Mouse (Mus musculus) megakaryocyte, adult 5-6 weeks (primary cell): ENCODE results near the gene Homez. TPM values are rescaled to one million over a fixed set of nuclear protein-coding genes. Genes with fewer than 3 reads are reported as not detected.

Source experiments
- ATAC-seq: 2 replicates; pipeline ENCODE4 v1.8.0; 2016; ENCODE audit warnings: mild to moderate bottlenecking, inconsistent platforms; ENCODE audit not compliant: poor library complexity, severe bottlenecking
- total RNA-seq, 2 experiments: library from RNA; stranded (forward) in 1 of 2; stranded (reverse) in 1 of 2; fragments of 153-499, 151-499 nt in 1 of 2; fragments of 221-1000, 200-1000 nt in 1 of 2; gene quantifications; 2 replicates each; pipeline versions ENCODE4 v1.2.3 to v1.2.4; 2015 to 2017

Homez gene
- total RNA-seq, 2 experiments from 2014 or later = 4.6 to 6.3 TPM

- ATAC-seq = no peak
Observed at GRCm38 (mm10) chr14:54874165-54874564, 3.4 kb upstream of the Homez start.

DNA sequence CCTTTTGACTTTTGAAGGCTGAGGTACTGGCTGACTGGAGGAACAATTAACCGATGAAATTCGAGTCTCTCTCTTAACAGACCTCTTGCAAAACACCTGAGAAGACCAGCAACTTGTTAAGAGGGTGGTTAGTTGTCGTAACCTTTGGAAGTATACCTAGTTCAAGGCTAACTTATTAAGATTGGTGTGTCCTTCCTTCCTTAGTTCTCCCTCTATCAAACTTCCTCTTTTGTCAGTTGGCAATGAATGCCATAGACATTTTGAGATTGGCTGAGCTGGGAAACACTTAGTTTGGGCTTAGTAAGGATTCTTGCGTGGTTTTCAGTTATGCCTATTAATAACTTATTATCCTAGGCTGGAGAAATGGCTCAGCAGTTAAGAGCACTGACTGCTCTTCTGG, 2.7 kb downstream of the Homez start:
- ATAC-seq = no peak

DNA sequence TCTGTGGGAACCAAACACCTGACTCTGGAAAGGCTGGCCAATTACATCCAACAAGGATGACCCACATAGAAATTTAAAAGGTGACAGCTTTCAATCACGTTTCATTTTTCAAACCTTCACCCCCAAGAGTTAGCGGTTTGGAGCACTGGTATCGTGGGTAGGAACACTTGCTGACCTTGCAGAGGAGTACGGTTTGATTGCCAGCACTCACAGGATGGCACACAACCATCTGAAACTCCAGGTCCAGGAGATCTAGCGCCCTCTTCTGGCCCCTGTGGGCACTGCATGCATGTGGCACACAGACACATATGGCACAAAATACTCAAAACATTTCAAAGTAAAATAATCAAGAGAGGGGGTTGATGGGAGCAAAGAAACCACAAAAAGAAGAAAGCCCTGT, 3.8 kb downstream of the Homez start:
- no peak for ATAC-seq

- no peak for ATAC-seq
Observed at GRCm38 (mm10) chr14:54866268-54866667, 4.5 kb downstream of the Homez start.

DNA sequence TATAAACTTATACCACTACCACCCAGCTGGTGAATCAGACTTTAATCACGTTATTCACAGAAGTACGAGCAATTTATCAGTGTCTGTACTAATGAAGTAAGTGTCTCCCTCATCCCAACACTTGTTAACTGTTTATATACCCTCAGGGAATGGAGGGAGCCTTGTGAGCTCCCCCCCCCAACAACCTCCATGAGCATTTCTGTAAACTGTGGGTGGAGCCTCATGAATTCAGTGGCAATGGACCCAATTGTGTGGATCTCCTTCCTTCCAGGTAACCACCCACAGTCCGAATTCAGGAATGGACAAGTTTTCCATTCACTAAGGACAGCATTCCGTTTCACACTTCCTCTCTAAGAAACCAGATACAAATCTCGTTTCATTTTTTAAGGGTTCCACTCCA, 5.1 kb downstream of the Homez start:
- no peak for ATAC-seq

DNA sequence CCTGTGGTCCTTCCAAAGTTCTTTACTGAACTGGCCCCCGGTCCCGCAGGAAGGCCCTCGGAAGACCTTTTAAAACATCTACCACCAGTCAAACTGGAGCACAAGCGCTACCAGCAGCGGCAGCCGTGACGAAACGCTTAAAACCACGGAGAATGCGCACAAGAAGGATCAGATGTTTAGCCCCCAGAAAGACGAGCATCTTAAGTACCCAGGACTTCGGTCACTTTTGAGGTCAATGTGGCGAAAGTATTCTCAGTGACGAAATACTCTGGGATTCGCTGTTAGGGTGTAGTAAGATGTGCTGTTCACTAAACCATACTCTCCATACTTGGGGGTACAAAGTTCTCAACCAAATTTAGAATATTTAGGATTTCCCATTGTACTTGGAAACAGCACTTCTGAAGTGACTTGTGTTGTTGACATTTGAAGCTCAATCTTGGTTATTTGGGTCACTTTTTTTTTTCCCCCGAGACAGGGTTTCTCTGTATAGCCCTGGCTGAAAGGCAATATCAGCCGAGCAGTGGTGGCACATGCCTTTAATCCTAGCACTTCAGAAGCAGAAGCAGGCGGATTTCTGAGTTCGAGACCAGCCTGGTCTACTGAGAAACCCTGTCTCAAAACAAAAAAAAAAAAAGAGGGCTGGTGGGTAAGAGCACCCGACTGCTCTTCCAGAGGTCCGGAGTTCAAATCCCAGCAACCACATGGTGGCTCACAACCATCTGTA, 6.3 kb downstream of the Homez start:
- peak; percentile 49 for ATAC-seq

DNA sequence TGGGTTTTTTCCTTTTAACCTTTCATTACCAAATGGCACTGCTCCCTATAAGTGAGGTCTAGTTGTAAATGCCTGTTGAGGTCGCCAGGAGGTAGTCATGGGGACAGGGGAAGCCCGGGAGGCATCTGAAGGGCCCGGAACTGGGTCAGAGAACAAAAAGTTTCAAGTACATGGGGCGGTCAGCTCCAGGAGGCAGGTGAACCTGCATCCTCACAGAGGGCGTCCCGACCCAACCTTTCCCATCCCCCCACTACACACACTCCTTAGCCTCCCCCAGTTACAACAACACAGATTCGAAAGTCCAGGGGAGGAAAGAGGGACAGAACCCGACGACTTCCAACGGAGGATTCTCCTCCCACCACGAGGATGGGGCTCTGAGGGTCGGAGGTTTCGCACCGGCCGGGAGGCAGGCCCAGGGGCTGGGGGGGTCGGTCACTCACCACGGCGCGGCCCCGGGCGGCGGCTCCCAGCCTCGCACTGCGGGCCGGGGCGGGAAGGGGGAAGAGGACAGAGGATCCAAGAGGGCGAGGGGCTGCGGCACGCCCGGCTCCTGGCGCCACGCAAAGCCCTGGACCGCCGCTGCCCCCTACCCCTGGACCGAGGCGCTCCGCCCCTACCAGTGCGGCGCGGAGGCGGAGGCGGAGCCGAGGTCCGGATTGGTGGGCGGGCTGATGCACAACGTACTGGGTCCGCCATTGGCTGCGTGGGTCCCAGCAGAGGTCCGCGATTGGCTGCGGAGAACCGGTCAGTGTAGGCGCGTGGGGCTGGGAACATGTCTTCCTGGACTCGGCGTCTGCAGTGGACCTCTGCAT, 7.1 kb downstream of the Homez start:
- peak; percentile 98 for ATAC-seq

GRCm38 (mm10) chr14:54860511-54860910, 10.2 kb downstream of the Homez start:
- no peak for ATAC-seq

DNA sequence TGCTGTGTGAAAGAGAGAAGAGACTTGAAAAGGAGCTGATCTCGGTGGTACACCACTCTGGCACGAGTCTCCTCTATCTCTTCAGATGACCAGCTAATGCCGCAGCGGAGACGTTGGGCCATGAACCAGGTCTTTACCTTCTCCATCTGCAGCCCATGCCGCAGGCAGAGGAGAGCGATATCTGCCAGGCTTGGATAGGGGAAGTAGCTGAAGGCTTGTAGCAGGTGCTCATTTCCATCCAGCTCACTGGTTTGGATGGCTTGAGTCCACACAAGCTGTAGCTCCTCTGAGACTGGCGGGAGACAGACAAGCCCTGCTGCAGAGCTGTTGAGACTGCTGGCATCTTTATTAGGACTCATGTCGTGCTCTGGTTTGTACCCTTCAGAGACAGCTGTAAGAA, 12.9 kb downstream of the Homez start:
- no peak for ATAC-seq

- no peak for ATAC-seq
Observed at GRCm38 (mm10) chr14:54856703-54857102, 14.1 kb downstream of the Homez start.

GRCm38 (mm10) chr14:54855726-54856125, 15.0 kb downstream of the Homez start:
- ATAC-seq = no peak

DNA sequence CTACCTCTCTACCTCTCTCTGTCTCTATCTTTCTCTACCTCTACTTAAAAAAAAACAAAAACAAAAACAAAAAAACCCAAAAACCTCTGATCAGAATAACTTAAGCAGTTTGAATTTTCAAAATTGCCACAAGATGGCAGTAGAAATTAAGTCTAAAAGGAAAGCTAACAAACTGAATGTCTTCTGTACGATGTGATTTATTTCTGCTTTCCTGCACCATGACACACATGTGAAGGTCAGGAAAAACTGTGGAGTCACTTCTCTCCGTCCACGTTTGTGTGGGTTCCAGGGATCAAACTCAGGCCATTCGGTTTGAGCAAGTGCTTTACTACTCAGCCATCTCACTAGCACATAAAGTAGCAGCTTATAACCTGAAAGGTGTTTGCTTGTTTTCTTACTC, 27.3 kb downstream of the Homez start:
- ATAC-seq = peak; percentile 27; the same call in 1 of the 2 replicates

- ATAC-seq = no peak
Observed at GRCm38 (mm10) chr14:54823716-54824115, 47.0 kb downstream of the Homez start.

DNA sequence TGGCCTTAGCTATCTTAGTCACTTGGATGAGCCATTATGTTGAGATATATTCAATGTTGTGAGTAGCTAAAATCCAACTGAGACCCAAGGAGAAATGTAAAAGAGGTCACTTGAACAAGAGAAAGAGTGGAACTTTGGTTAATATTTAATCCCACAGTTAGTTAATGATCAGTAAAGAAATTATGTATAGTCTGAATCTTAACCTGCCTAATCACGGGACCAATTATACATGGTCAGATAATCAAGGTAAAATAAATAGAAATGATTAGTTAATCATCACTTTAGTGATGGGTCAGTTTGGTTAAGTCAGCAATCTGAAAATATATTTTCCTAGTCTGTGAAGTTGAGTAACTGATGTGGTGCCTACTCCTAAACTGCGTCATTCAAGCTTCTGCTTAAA, 48.5 kb downstream of the Homez start:
- no peak for ATAC-seq

GRCm38 (mm10) chr14:54817791-54818190, 53.0 kb downstream of the Homez start:
- peak; percentile 68 for ATAC-seq

- ATAC-seq = no peak
Observed at GRCm38 (mm10) chr14:54815737-54816136, 55.0 kb downstream of the Homez start.

- no peak for ATAC-seq
Observed at GRCm38 (mm10) chr14:54813991-54814390, 56.8 kb downstream of the Homez start, which contains the start of gene Rnf212b. TSS of gene Rnf212b (plus strand) at chr14:54814141.

GRCm38 (mm10) chr14:54809668-54810033, 61.1 kb downstream of the Homez start:
- ATAC-seq = 0 out of 2 replicates have a peak, but pooled peaks have one; percentile 21

GRCm38 (mm10) chr14:54808718-54809667, 61.8 kb downstream of the Homez start:
- ATAC-seq = peak; percentile 72

- ATAC-seq = no peak
Observed at GRCm38 (mm10) chr14:54806124-54806523, 64.6 kb downstream of the Homez start.
